Mouse (Mus musculus): ENCODE data around the gene Stac3. TPM values are rescaled to one million over a fixed set of nuclear protein-coding genes. Genes with fewer than 3 reads are reported as not detected.

Gene Stac3
- total and polyA plus RNA-seq, 3 experiments, result 0.08 to 0.79 (median 0.50) TPM

- dilution Hi-C loops (cut with MboI; ENCODE audit: extremely low pct_ligation_motif_present, extremely low pct_unique_long_range_greater_than_20kb, low sequenced_read_pairs) (no loop called here), in situ Hi-C loops (cut with MboI; ENCODE audit: low pct_ligation_motif_present, low pct_unique_long_range_greater_than_20kb, low sequenced_read_pairs) (no loop called here)
- Histone ChIP-seq H3K27me3 (replicated peaks) (no peaks in the 10 kb centered on the region), H3K9ac (ENCODE audit: insufficient read depth, low read depth) (no peak overlapping the region), H3K79me2 (replicated peaks; ENCODE audit: control insufficient read depth, extremely low read depth, insufficient read depth, poor library complexity, severe bottlenecking) (no peaks in the 10 kb centered on the region), H3K27ac (ENCODE audit: insufficient read depth, low read depth) (no peak overlapping the region), H3K4me1 (ENCODE audit: control insufficient read depth in 1 of 2, insufficient read depth in 2 of 2) (no peaks in the 10 kb centered on the region), H3K36me3 (replicated peaks in 1 of 2; ENCODE audit: control insufficient read depth in 1 of 2, insufficient read depth in 1 of 2, low read length in 1 of 2) (peaks cover 92 to 97% of the 10 kb centered on the region in 2 experiments), H3K4me3 (replicated peaks in 1 of 3; ENCODE audit: low read depth in 2 of 3, low read length in 2 of 3, poor library complexity in 1 of 3) (no peak overlapping the region), H3K9me3 (replicated peaks; ENCODE audit: low read length) (no peaks in the 10 kb centered on the region), H3K4me2 (ENCODE audit: insufficient read depth, low read depth, poor library complexity, severe bottlenecking) (no peak overlapping the region)
- DNase-seq (ENCODE audit: extremely low read depth), result no peak
- TF ChIP-seq ZNF384 (IDR thresholded peaks at IDR 0.05; ENCODE audit: low read depth, low read length), result no peak
- no peak for TF ChIP-seq EP300 (IDR thresholded peaks at IDR 0.05; ENCODE audit: low read length)
- TF ChIP-seq NELFE (IDR thresholded peaks at IDR 0.05; ENCODE audit: low read depth, low read length), result no peak
- no peak for TF ChIP-seq ZKSCAN1 (IDR thresholded peaks at IDR 0.05; ENCODE audit: borderline replicate concordance, low read depth, low read length)
- TF ChIP-seq ELF1 (IDR thresholded peaks at IDR 0.05; ENCODE audit: low read depth, low read length), result no peak
- TF ChIP-seq TCF12 (IDR thresholded peaks at IDR 0.05; ENCODE audit: low read depth, low read length), result no peak
- no peak for TF ChIP-seq NRF1 (IDR thresholded peaks at IDR 0.05; ENCODE audit: low read depth, low read length)
These were observed 48.4 kb downstream of the Stac3 start for GRCm38 (mm10) chr10:127549892-127550291.

GRCm38 (mm10) chr10:127555703-127556102 is 54.2 kb downstream of the Stac3 start:
- no peak overlapping the region for H3K9ac ChIP-seq (ENCODE audit: insufficient read depth, low read depth)
- H3K9me3 ChIP-seq (replicated peaks; ENCODE audit: low read length), result no peaks in the 10 kb centered on the region
- H3K4me1 ChIP-seq (ENCODE audit: control insufficient read depth in 1 of 2, insufficient read depth in 2 of 2), result no peaks in the 10 kb centered on the region
- H3K4me3 ChIP-seq (replicated peaks in 1 of 3; ENCODE audit: low read depth in 2 of 3, low read length in 2 of 3, poor library complexity in 1 of 3), result no peak overlapping the region
- no peak overlapping the region for H3K4me2 ChIP-seq (ENCODE audit: insufficient read depth, low read depth, poor library complexity, severe bottlenecking)
- no peak overlapping the region for H3K27ac ChIP-seq (ENCODE audit: insufficient read depth, low read depth)
- in situ Hi-C loops (cut with MboI; ENCODE audit: low pct_ligation_motif_present, low pct_unique_long_range_greater_than_20kb, low sequenced_read_pairs), result no loop called here
- H3K79me2 ChIP-seq (replicated peaks; ENCODE audit: control insufficient read depth, extremely low read depth, insufficient read depth, poor library complexity, severe bottlenecking), result no peaks in the 10 kb centered on the region
- peak; percentile 58 for DNase-seq (ENCODE audit: extremely low read depth)
- H3K27me3 ChIP-seq (replicated peaks), result no peaks in the 10 kb centered on the region
- peaks cover 98 to 99% of the 10 kb centered on the region in 2 experiments for H3K36me3 ChIP-seq (replicated peaks in 1 of 2; ENCODE audit: control insufficient read depth in 1 of 2, insufficient read depth in 1 of 2, low read length in 1 of 2)
- dilution Hi-C loops (cut with MboI; ENCODE audit: extremely low pct_ligation_motif_present, extremely low pct_unique_long_range_greater_than_20kb, low sequenced_read_pairs), result no loop called here
- TF ChIP-seq MAFK (IDR thresholded peaks at IDR 0.05; ENCODE audit: insufficient replicate concordance, low read length), result no peak
- no peak for TF ChIP-seq UBTF (IDR thresholded peaks at IDR 0.05; ENCODE audit: low read depth, low read length)
- no peak for TF ChIP-seq MAX (IDR thresholded peaks at IDR 0.05; ENCODE audit: low read length)
- peak; percentile 77 for TF ChIP-seq SMC3 (IDR thresholded peaks at IDR 0.05; ENCODE audit: low read depth, low read length)
- no peak for TF ChIP-seq EP300 (IDR thresholded peaks at IDR 0.05; ENCODE audit: low read length)
- TF ChIP-seq CTCF (conservative IDR thresholded peaks at IDR 0.05 in 1 of 2, IDR thresholded peaks at IDR 0.05 in 1 of 2; ENCODE audit: low read depth in 2 of 2, low read length in 2 of 2), result peak; percentile 91 to 99
- TF ChIP-seq ETS1 (conservative IDR thresholded peaks at IDR 0.05; ENCODE audit: low read depth, low read length), result no peak
- TF ChIP-seq MYC (IDR thresholded peaks at IDR 0.05; ENCODE audit: low read depth, low read length), result no peak
- peak; percentile 78 for TF ChIP-seq RAD21 (IDR thresholded peaks at IDR 0.05; ENCODE audit: low read depth, low read length)
- TF ChIP-seq NELFE (IDR thresholded peaks at IDR 0.05; ENCODE audit: low read depth, low read length), result peak; percentile 67; the same call in 1 of the 2 replicates
